Mouse (Mus musculus) NIH3T3 (cell line): ENCODE data around the gene Cdr2.
"Not testable (repeated sequence)": the region's sequence is repeated elsewhere in the genome, so short reads cannot be mapped to it uniquely, and the experiment has no call there.

Source experiments
- DNase-seq: peaks from one replicate; pipeline ENCODE4 v3.0.0-alpha.2; 2012; ENCODE audit warnings: low read depth

The Cdr2 gene

DNA sequence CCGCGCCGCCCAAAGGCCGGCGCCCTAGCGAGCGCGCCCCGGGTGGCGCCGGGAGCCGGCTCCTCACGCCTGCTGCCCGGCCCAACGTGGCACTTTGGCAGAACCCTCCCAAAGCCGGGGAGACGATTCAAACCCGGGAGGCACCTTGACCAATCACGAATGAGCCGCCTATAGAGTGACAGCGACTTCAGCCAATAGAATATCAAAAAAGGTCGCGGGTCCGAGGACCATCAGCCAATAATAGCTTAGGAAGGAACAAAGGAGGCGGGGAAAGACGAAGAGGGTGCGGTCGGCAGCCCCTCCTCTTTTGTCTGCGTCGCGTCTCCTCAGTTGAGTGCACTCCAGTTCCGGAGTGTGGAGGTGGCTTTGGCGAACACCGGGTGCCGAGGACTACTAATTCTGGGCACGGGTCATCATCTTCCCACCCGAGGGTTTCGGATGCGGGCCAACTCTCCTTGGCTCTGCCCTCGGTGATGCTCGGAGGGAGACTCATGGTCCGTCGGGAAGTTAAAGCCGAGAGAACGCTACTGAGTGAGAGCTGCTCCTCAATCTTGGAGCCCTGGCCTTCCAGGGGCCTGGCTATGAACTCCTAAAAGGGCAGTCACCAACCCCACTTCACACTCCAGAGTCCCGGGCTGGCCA lies at the start of gene Cdr2, which contains the start of gene Mfsd13b:
Gene Cdr2, minus strand, starts transcription at position 113 of the 642 bp plus-strand sequence.
Gene Mfsd13b, plus strand, starts transcription at position 310 of the 642 bp plus-strand sequence.
- peak; percentile 97 for DNase-seq

DNA sequence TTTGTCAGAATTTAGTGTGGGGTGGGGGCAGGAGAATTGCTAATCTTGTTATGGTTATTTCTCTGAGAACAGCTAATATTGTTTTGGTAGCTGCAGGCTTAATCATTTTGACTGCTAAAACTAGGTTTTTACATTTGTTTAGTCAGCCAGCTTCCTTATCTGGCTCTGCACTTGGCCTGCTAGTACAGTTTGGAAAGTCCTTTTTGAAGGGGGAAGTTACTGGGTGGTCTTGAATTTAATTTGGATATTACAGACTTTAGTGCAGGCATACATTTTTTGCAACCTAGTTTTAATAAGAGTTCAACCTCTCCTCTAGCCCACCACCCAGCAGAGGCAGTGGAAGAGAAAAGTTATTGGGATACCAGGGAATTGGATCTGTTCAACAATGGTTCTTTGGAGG lies 47.8 kb upstream of the Cdr2 start:
- not testable (repeated sequence) for DNase-seq

DNA sequence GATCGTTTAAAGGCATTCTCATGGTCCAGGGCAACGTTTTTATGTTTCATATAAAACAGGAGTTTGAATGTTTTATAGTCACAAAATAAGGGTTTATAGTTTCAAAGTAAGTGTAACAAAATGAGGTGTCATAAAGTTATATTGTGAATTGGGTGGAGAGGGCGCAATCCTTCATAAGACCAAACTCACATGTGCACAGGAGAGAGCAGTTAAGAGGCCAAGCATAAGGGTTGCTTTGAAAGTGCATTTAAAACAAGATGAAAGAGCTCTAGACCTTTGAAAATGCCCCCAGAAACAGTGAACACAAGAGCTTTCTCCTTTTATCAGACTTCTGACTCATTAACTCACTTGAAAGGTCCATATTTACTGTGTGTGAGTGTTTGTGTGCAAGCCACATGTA lies 44.2 kb upstream of the Cdr2 start:
- no peak for DNase-seq

DNA sequence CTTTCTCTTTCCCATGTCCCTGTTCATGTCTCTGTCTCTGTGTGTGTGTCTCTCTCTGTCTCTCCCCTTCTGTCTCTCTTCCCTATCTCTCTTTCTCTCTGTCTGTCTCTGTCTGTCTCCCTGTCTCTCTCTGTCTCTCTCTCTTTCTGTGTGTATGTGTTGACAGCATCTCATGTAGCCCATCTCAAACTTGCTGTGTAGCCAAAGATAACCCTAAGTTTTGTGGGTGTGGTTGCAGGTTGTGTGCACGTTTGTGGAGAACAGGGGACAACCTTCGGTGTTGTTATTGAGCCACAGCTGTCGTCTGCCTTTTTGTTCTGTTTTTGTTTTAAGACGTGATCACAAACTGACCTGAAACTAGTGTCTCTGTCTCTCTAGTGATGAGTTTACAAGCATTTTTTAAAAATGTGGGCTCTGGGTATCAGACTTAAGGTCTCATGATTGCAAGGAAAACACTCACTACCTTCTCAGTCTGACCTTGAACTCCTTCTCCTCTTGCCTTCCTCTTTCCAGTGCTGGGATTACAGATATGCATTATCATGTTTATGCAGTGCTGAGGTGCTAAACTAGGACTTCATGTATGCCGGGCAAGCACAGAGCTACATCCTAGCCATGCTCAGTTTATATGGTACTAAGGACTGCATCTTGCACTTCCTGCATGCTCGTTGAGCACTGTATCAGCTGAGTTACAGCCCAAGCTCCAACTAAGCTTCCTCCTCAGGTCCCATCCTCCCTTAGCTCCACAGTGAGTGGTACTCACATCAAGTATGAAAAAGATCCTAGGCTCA lies 43.3 kb upstream of the Cdr2 start:
- no peak for DNase-seq

DNA sequence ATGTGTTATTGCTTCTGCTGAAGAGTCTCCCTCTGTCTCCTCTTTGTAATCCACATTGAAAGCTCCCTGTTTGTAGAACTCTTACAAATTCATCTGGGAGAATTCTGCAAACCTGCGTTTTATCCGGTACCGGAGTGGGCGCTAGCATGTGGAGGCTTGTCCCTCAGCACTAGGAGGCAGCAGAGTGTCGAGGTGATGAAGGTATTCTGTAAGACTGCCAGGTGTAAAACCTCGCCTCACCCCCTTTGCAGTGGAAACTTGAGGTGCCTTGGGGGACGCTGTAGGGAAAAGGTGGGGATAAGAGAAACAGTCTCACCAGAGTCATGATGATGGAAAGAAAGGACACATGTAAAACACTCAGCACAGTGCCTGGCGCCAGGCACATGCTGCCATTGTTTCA lies 38.2 kb upstream of the Cdr2 start:
- no peak for DNase-seq

DNA sequence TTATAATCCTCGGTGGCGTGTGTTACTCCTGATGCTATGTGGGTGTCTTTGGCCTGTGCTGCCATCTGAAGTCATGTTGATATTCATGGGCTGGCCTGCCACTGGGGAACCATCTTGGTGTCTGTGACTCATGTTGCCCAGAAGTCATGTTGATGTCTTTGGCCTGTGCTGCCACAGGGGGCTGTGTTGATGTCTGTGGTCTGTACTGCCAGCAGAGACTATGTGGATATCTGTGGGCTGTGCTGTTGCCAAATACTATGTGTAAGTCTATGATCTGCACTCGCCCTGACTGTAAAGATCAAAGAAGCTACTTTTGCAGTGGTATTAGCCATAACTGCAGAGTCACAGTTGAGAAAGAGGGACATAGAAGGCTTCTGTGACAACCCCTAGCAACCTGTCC lies 36.7 kb upstream of the Cdr2 start:
- no peak for DNase-seq

DNA sequence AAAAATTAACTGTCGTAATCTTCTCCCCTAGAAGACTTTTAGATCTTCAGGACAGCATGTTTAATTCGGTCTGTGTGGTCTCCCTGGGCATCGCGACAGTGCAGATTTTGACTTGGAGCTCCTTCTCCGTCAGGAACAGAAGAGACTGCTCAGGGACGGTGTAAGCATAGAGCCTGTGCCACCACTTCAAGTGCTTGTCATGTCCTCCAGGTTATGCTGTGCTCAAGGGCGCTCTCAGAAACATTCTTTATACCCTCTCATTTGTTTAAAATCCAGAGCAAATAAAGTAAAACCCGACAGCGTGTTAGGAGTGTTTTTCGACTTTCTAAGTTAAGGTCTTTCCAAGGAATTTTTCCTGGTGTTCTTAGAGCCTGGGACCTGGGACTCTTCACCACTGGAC lies 32.4 kb upstream of the Cdr2 start:
- no peak for DNase-seq

DNA sequence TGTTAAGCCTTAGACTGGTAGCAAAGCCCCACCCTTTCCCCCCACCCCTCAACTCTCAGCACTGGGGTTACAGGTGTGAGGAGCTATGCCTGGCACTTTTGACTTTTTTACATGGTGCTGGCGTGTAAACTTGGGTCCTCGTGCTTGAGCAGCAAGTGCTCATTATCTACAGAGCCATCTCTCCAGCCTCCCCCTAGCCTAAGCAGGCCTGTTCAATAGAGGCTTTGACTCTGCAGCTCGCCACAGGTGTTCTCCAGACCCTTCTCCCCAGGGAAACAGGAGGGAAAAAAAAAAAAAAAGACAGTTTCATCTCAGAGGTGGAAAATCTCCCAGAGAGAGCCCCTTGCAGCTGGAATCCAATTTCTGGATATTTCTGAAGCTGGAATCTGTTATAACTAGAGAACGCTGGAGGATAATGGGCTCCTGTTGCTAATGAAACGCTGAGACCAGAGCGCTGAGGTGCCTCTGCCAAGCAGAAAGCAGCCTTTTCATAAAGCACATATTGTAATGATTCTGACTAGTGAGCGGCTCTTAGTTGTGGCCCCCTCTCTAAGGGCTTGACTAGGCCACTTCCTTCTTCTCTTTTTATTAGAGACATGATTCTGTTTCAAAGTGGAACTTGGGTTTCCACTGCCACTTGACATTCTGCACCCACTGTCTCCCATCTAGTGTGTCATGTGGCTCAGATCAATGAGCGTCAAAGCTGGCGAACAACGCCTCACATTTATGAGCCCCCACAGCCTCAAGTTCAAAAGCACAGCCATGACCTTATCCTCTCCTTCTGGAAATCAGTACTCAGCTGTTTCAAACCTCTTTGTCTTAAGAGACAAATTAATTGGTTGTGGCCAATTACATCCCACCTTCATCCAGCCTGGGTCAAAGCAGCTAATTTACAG lies 29.9 kb upstream of the Cdr2 start:
- no peak for DNase-seq

DNA sequence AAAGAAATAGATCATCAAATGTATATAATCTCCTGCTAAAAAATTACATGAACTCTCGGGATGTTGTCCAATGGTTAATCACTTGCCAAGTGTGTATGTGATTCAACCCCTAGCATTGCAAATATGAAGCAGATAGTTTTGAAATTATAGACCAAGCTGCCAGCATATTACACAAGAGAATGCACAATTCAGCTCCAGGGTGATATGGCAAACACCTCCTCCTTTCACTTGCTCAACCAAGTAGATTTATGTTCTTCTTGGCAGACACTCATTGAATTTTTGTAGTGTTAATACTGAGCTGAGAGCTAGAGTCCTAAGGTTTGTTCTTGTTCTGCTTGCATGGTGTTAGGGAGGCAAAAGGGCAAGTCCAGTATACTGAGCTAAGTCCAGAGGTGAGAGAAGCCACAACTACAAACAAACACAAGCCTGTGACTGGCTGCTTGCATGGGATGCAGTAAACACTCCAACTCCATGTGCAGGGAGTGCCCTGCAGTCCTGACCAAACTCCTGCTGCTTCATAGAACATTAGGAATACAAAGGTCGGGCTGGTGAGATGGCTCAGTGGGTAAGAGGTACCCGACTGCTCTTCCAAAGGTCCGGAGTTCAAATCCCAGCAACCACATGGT lies 21.8 kb upstream of the Cdr2 start:
- peak; percentile 92 for DNase-seq

DNA sequence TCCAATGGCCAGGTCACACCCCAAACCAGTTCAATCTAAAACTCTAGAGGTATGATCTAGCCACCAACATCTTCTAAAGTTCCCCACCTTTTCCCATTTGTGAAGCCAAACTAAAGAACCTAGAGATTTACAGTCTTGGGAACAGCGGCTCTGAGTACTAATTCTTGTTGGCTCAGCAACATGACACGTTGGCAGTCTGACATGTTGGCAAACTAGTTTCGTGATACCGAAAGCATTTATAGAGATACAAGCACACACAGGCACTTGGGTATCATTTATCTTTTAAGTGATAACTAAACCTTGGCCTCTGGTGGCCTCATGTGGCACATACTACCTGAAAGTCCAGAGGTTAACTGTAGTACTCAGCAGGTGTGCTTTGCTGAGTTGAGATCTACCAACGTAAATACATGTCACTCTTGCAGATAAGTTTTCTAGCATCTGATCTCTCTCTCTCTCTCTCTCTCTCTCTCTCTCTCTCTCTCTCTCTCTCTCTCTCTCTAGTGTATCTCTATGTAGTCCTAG lies 20.4 kb upstream of the Cdr2 start:
- DNase-seq: no peak

DNA sequence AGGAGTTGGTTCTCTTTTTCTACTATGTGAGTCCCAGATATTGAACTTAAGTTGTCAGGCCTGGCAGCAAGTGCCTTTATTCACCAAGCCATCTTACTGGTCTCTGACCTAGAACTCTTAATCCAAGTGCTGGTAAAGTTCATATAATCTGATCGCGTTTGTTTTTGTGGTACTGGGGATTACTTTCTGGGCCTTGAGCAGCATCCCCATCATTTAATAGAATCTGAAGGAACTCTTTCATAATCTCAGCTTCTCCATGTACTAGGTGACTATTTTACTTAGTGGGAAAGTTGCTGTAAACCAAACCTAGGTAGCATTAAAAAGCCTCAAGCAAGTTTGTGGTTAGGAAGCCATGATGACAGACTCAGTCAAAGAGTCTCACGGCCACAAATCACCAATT lies 19.8 kb upstream of the Cdr2 start:
- DNase-seq: no peak

DNA sequence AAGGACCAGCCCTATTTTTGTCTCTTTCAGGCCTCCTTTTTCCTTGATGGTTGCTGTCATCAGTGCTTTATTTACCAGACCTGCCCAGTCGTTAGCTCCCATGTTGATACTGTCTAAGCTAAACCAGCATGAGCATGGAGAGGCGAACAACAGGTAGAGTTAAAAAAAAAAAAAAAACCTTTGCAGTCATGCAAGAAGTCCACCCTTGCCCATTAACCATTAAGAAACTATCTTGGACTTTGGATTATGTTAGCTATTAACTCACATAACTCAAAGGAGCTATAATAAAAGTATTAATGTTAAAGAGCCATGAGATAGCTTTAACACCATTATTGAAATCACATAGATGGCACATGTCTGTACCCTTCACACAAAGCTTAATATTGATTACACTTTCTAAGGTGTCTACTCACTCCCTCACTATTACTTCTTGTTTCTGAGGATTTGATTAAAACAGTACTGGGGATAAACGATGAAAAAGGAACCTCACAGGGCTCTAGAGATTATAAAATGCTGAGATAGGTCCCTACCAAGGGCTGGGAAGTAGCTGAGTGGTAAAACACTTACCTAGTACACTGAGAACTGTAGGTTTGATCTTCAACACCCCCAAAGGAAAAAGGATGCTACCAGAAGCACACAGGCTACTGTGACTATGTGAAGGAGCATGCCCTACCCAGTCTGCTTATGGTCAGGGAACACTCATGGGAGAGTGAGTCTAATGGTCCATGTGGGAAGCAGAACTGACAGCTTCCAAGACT lies 18.1 kb upstream of the Cdr2 start:
- no peak for DNase-seq

DNA sequence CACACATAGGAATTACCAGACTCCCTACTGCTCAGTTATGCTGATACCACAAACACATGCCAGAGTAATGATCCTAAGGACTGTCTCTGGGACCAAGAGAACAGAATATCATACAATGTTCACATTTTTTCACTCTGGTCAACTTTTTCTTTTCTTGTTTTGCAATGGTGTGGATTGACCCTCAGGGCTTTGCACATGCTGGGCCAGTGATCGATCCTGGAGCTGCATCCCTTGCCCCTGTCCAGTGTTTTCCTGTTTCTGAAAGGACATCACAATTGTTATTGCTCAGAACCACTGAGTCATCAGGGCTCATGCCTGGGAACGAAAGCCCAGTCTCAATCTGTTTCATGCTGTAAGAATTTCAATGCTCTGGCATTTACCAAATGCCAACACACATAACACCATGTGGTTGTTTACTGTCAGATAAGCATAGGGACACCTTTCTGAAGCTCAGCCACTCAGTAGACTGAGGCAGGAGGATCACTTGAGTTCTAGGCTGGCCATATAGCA lies 17.0 kb upstream of the Cdr2 start:
- DNase-seq: peak; percentile 59

DNA sequence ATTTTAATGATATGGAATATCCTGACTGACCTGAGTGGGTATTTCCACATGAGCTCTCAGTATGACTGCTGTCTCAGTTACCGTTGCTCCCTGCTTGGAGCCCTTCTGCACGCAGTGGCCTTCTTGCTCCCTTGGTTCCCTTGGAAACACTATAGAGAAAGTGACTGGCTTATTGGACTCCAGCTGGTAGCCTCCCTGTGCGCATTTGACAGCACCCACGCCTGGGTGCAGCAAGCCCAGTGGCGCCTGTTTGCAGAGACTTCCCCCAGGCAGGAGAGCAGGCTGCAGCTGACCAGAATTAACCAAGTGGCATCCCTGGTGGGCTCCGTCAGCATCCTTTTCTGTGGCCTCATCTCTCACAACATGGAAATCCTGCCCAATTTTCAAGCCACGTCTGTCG lies 9.1 kb upstream of the Cdr2 start:
- no peak for DNase-seq

DNA sequence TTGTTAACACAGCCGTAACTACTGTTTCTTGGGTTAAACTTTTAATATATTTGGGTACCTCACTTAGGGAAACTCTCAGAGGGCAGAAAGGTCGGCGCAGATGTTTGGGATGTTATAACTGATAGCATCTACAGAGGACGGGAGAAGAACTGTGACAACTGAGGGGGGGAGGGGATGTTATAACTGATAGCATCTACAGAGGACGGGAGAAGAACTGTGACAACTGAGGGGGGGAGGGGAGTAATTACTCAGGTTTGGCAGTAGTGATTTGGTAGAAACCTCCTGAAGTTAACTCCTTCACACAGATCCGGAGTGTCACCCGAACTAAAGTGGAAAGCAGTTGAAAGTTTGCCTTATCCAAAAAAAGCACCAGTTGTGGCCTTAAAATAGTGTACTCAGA lies 856 bp upstream of the Cdr2 start:
- peak; percentile 18 for DNase-seq

DNA sequence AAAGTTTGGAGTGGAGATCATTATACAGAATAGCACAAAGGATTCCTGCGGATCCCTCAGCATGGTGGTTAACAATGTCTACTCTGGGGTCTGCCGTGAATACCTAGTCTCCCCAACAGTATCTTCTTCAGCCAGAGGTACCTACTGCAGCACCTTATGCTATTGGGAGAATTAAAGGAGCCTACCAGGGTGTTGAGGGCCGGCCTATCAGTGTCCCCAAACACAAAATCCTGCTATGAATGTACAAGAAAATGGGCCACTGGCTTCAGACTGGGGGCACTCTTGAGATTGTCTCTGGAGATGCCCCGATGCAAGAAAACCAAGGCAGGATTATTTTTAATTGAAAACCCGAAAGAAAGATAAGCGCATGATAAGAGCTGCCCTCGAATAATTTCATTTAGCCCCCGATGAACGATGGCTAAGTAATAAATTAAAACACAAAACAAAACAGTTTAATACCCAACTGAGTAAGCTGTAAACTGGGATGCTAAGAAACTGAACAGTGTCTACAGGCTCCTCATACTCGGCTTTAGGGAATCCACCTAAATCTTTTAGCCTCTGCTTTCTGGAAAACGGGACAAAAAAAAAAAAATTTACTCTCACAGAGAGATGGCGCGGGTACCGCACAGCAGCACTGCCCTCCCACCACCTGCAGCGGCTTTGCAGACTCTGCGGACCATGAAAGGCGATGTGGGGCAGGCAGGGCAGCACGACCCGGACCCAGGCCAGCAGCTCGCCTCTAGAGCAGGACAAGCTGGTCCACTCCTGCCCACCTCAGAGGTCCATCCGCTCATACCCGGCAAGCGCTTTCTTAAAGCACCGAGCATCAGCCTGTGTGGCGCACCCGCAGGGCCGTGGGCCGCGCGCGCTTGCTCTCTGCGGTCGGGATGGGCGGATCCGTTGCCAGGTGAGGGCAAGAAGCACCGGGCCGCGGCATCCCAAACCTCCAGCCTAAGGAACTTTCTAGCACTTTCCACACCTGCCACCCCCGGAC lies 884 bp downstream of the Cdr2 start:
- DNase-seq: peak; percentile 52

DNA sequence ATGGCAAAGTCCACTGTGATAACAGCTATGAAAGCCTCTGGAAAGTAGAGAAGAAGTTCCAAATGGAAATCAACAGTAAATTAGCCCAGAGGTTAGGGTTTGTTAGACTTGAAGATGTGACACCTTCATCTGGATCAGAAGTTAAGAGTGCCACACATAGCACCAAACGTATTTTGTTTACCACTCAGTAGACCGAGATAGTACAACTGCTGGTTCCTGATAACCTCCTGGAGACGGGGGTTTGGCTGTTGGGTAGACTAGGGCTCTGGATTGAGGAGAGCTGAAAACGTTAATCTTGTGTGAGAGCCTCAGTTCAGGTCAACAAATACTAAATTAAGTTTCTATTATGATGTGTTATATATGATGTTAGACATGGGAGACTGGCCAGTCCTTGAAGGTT lies 2.1 kb downstream of the Cdr2 start:
- no peak for DNase-seq

DNA sequence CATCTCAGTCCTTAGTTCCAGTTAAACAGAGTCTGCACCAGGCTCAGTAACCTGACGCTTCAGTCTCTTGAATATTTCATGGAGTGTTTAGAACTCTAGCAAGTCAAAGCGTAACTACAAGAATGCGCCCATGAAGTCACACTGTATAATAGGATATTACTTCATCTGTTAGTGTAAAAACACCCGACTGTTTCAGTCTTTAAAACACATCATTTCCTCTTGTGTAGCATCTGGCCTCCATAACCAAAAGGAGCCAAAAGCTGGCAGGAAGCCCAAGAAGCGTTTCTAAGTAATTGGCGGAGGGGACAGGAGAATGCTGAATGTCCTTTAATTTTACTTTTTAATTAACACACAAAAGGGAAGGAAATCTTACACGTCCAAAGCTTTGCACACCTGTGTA lies 5.0 kb downstream of the Cdr2 start:
- peak; percentile 37 for DNase-seq

DNA sequence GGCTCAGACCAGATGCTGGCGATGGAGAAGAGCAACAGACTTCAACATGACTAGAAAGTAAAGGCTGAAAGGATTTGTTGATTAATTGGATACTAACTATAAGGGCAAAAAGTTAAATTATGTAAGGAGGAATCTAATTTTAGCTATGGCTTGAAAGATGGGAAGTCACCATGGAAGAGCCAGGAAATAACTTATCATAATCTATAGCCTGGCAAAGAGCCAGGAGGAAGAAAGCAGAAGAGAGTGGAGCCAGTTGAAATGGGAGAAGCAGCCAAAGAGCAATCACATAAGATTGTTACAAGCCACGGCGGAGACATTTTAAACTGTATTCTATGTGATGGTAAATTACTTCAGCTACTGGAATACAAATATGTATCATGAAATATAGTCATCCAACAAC lies 8.1 kb downstream of the Cdr2 start:
- DNase-seq: peak; percentile 10

DNA sequence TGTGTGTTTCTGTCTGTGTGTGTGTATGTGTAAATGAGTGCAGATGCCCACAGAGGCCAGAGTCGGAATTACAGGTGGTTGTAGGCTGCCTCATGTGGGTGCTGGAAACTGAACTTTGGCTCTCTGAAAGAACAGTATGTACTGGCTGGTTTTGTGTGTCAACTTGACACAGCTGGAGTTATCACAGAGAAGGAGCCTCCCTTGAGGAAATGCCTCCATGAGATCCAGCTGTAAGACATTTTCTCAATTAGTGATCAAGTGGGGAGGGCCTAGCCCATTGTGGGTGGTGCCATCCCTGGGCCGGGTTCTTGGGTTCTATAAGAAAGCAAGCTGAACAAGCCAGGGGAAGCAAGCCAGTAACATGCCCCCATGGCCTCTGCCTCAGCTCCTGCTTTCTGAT lies 9.6 kb downstream of the Cdr2 start:
- DNase-seq: not testable (repeated sequence)
